15 mouse cellular contexts compared by ENCODE assay signal in the genomic region with DNA sequence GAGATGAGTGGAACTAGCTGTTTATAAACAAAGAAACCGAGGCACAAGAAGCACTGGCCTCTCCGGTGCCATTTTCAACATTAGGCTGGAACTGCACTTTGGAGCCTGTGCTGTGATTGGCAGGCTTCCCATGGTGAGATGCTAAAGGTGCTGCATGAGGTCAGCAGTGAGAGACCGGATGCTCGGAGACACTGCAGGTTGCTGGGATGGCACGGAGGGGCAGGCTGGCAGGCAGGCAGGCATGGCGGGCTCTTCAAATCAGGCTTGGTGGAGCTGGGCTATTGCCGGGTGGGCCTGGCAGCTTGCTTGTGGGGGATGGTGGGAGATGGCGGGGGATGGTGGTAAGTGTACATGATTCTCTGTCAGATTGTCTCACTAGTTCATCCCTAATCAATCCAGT. TPM values are rescaled to one million over a fixed set of nuclear protein-coding genes. Genes with fewer than 3 reads are reported as not detected.
A peak's percentile ranks its signal among the peaks of the same experiment; 100 is the strongest.
DNase-seq lines count a peak whose midpoint lies in the region; ATAC-seq lines count a peak whose summit lies in the region.
"Had no signal": no experiment of that assay in that cellular context is flagged by ENCODE, and none has a peak within 500 bp of the region (broad histone marks: within the 10 kb centered on the region; RNA-seq: fewer than 3 reads in every experiment).

No protein-coding gene starts in this region.

- no peaks in the 10 kb centered on the region for H3K9me3 ChIP-seq in heart, embryonic 10.5 days
- H3K9me3 ChIP-seq in neural tube, embryonic 12.5 days, result no peaks in the 10 kb centered on the region
- no peaks in the 10 kb centered on the region for H3K9me3 ChIP-seq in forebrain, embryonic 15.5 days
- H3K9me3 ChIP-seq in neural tube, embryonic 14.5 days (ENCODE audit: control insufficient read depth, low read length), result no peaks in the 10 kb centered on the region
- H3K9me3 ChIP-seq: heart, embryonic 15.5 days; limb, embryonic 13.5 days had no signal

- H3K4me3 ChIP-seq in heart, embryonic 10.5 days, result no peak overlapping the region
- H3K4me3 ChIP-seq in neural tube, embryonic 12.5 days, result no peak overlapping the region
- no peak overlapping the region for H3K4me3 ChIP-seq in forebrain, embryonic 15.5 days
- no peak overlapping the region for H3K4me3 ChIP-seq in neural tube, embryonic 14.5 days (ENCODE audit: low read depth, low read length)
- H3K4me3 ChIP-seq: heart, embryonic 15.5 days; limb, embryonic 13.5 days; myocyte had no signal

- peaks cover 46% of the 10 kb centered on the region for H3K4me1 ChIP-seq in heart, embryonic 10.5 days
- H3K4me1 ChIP-seq in neural tube, embryonic 12.5 days, result no peaks in the 10 kb centered on the region; the same call in 1 of the 2 replicates
- H3K4me1 ChIP-seq in forebrain, embryonic 15.5 days, result peaks cover 6% of the 10 kb centered on the region
- no peaks in the 10 kb centered on the region for H3K4me1 ChIP-seq in neural tube, embryonic 14.5 days (ENCODE audit: control insufficient read depth, insufficient read depth, low read length)
- H3K4me1 ChIP-seq: limb, embryonic 13.5 days had no signal

- no peak overlapping the region for H3K4me2 ChIP-seq in neural tube, embryonic 12.5 days (replicated peaks)
- no peak overlapping the region for H3K4me2 ChIP-seq in forebrain, embryonic 15.5 days (replicated peaks)
- H3K4me2 ChIP-seq in neural tube, embryonic 14.5 days (ENCODE audit: low read depth, low read length), result no peak overlapping the region
- H3K4me2 ChIP-seq: heart, embryonic 15.5 days; limb, embryonic 13.5 days had no signal

- H3K27ac ChIP-seq in heart, embryonic 10.5 days, result peak overlapping the region; percentile 29; the same call in 1 of the 2 replicates
- H3K27ac ChIP-seq in neural tube, embryonic 12.5 days, result no peak overlapping the region
- no peak overlapping the region for H3K27ac ChIP-seq in forebrain, embryonic 15.5 days (replicated peaks)
- no peak overlapping the region for H3K27ac ChIP-seq in neural tube, embryonic 14.5 days (ENCODE audit: low read depth, low read length)
- H3K27ac ChIP-seq: heart, embryonic 15.5 days; limb, embryonic 13.5 days had no signal

- intact Hi-C loops in heart, postnatal 36 days (cut with DNase I), result no loop called here

- H3K27me3 ChIP-seq in heart, embryonic 10.5 days (ENCODE audit: insufficient read depth, poor library complexity, severe bottlenecking), result no peaks in the 10 kb centered on the region
- H3K27me3 ChIP-seq in neural tube, embryonic 12.5 days (replicated peaks), result no peaks in the 10 kb centered on the region
- H3K27me3 ChIP-seq in forebrain, embryonic 15.5 days, result no peaks in the 10 kb centered on the region
- no peaks in the 10 kb centered on the region for H3K27me3 ChIP-seq in neural tube, embryonic 14.5 days (ENCODE audit: control insufficient read depth, insufficient read depth, low read length)
- H3K27me3 ChIP-seq: heart, embryonic 15.5 days; limb, embryonic 13.5 days had no signal

- no peaks in the 10 kb centered on the region for H3K36me3 ChIP-seq in heart, embryonic 10.5 days
- H3K36me3 ChIP-seq in neural tube, embryonic 12.5 days, result no peaks in the 10 kb centered on the region
- no peaks in the 10 kb centered on the region for H3K36me3 ChIP-seq in forebrain, embryonic 15.5 days
- no peaks in the 10 kb centered on the region for H3K36me3 ChIP-seq in neural tube, embryonic 14.5 days (ENCODE audit: control insufficient read depth, insufficient read depth, low read length)
- H3K36me3 ChIP-seq: heart, embryonic 15.5 days; limb, embryonic 13.5 days had no signal

- H3K9ac ChIP-seq in neural tube, embryonic 12.5 days, result 0 out of 2 replicates have a peak overlapping the region, but pooled peaks have one; percentile 1
- no peak overlapping the region for H3K9ac ChIP-seq in forebrain, embryonic 15.5 days (replicated peaks)
- H3K9ac ChIP-seq in neural tube, embryonic 14.5 days (replicated peaks; ENCODE audit: low read depth, low read length), result no peak overlapping the region
- H3K9ac ChIP-seq: heart, embryonic 15.5 days; limb, embryonic 13.5 days had no signal

- no peak for ATAC-seq in neural tube, embryonic 12.5 days (ENCODE audit: low FRiP score, low read depth)
- ATAC-seq in forebrain, embryonic 15.5 days (replicated peaks), result peak; percentile 47; the same call in 1 of the 2 replicates
- peak; percentile 52 for ATAC-seq in neural tube, embryonic 14.5 days (ENCODE audit: low read depth)
- ATAC-seq in activated CD4-positive, CD25-positive, alpha-beta regulatory T cell, adult 4 months, result no peak

- DNase-seq in heart, embryonic 10.5 days (ENCODE audit: low spot score), result peak; percentile 73
- no peak for DNase-seq in heart, postnatal 36 days
- DNase-seq in neural tube, embryonic 10.5 days (ENCODE audit: extremely low spot score, low spot score), result no peak
- DNase-seq in lung, postnatal 25 days (ENCODE audit: low spot score), result no peak
- DNase-seq: gastrocnemius, postnatal 36 days; kidney, adult 8-10 months; layer of hippocampus, adult 9-11 months; thymus, postnatal 25 days had no signal

- 52% methylated on average over 8 of the region's 8 CpGs for WGBS in heart, embryonic 10.5 days
- 70% methylated on average over 8 of the region's 8 CpGs for WGBS in neural tube, embryonic 12.5 days
- WGBS in forebrain, embryonic 15.5 days, result 43% methylated on average over 8 of the region's 8 CpGs
- 66% methylated on average over 8 of the region's 8 CpGs for WGBS in neural tube, embryonic 14.5 days

RNA-seq across cellular contexts. Expression of gene Med12l, which starts 15.6 kb away (rescaled TPM):
- 4.3 and 4.5 TPM in 2 replicates for polyA plus RNA-seq in heart, embryonic 10.5 days (2016; fragmentation: Nextera tagmentation; extraction: Ambion mirVana)
- total RNA-seq in heart, postnatal 36 days (2021), result 1 to 10 TPM; 6.2 to 6.6 TPM
- polyA plus RNA-seq in neural tube, embryonic 12.5 days (2016; fragmentation: Nextera tagmentation; extraction: Ambion mirVana), result 3.9 and 4.5 TPM in 2 replicates
- polyA plus RNA-seq in forebrain, embryonic 15.5 days (2015; fragmentation: Nextera tagmentation; extraction: Ambion mirVana), result 3.3 and 3.5 TPM in 2 replicates
- 9.3 and 9.9 TPM in 2 replicates for polyA plus RNA-seq in neural tube, embryonic 14.5 days (2014; fragmentation: Nextera tagmentation; extraction: Ambion mirVana)
- under 1 TPM; 0.11 to 0.53 TPM for polyA plus RNA-seq in activated CD4-positive, CD25-positive, alpha-beta regulatory T cell, adult 4 months (2017; shearing (Covaris generic))

Comparison
In these comparisons a context has a peak if more than half of its experiments do, and no peak if none do; other contexts are left out.
1. ATAC-seq: peak in forebrain, embryonic 15.5 days (single experiment) and neural tube, embryonic 14.5 days (single experiment); none in neural tube, embryonic 12.5 days (single experiment) and activated CD4-positive, CD25-positive, alpha-beta regulatory T cell, adult 4 months (single experiment).